Mouse (Mus musculus) brain, embryonic 14.5 days (tissue): ENCODE measurements around the gene Tigd3.

Experiments
- CTCF ChIP-seq: fragments of 200-500 bp; IDR thresholded peaks from 2 replicates; pipeline ENCODE4 v1.5.1; 2012; ENCODE audit warnings: inconsistent platforms, mild to moderate bottlenecking, moderate library complexity, borderline replicate concordance; ENCODE audit not compliant: insufficient read depth, insufficient read length; ENCODE audit errors: extremely low read depth
- POLR2A ChIP-seq: fragments of 200-500 bp; IDR thresholded peaks from 2 replicates; pipeline ENCODE4 v1.6.1; 2012; ENCODE audit warnings: mild to moderate bottlenecking, inconsistent platforms, borderline replicate concordance; ENCODE audit not compliant: poor library complexity, insufficient read depth, insufficient read length, severe bottlenecking; ENCODE audit errors: extremely low read depth

- TF ChIP-seq CTCF (no peak), POLR2A (no peak)
Measured at GRCm38 (mm10) chr19:5893282-5894001, 507 bp downstream of the Tigd3 start.
